Mouse (Mus musculus): ENCODE measurements around the gene Gm14692. TPM values are rescaled to one million over a fixed set of nuclear protein-coding genes. Genes with fewer than 3 reads are reported as not detected.

The Gm14692 gene
- polyA plus RNA-seq (2012; rRNA removed) = not detected in 2 replicates

DNA sequence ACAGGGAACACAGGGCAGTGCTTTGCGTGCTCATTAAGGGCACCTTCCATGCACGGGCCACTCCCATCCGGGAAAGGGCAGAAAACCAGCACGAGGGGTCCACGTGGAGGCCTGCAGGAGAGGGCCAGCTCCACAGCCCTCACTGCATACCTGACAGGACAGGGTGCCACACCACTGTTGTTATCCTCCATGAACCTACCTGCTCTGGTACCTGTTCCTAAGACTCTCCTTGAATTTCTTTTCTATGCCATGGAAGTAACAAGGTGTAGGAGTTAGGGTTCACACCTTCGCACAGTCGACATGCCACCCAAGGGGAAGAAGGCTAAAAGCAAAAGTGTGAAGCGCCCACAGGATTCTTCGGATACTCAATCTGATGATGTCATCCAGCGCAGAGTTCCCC lies at the start of gene Gm14692:
Gene Gm14692 (plus strand): TSS at position 301 of the 400 bp plus-strand sequence.

DNA sequence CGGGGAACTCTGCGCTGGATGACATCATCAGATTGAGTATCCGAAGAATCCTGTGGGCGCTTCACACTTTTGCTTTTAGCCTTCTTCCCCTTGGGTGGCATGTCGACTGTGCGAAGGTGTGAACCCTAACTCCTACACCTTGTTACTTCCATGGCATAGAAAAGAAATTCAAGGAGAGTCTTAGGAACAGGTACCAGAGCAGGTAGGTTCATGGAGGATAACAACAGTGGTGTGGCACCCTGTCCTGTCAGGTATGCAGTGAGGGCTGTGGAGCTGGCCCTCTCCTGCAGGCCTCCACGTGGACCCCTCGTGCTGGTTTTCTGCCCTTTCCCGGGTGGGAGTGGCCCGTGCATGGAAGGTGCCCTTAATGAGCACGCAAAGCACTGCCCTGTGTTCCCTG lies 2.0 kb upstream of the Gm14692 start, which contains the start of gene Gm1140:
Gene Gm1140 (minus strand): TSS at position 101 of the 400 bp plus-strand sequence.

Other genes with a start within 250 kb of the Gm14692 start
- not detected in 2 replicates for gene Gm1140, start 2.1 kb upstream of the Gm14692 start, polyA plus RNA-seq (2012; rRNA removed)
- gene 4933436I01Rik, start 225.8 kb downstream of the Gm14692 start, polyA plus RNA-seq (2012; rRNA removed) = not detected in 2 replicates